Mouse (Mus musculus) testis, adult 2 months (tissue): ENCODE measurements around the gene Lrrc28.

ENCODE experiments used
- CTCF ChIP-seq: fragments of 200-500 bp; IDR thresholded peaks from 2 replicates; pipeline ENCODE4 v1.5.1; 2012; ENCODE audit warnings: low read depth, mild to moderate bottlenecking, inconsistent platforms, low read length, moderate library complexity; ENCODE audit not compliant: control insufficient read depth, insufficient read depth, insufficient replicate concordance
- POLR2A ChIP-seq: fragments of 200-500 bp; IDR thresholded peaks from 2 replicates; pipeline ENCODE4 v1.6.1; 2012; ENCODE audit warnings: low read depth, mild to moderate bottlenecking, inconsistent platforms, low read length, moderate library complexity; ENCODE audit not compliant: control insufficient read depth

- TF ChIP-seq CTCF (no peak), POLR2A (no peak)
Observed at GRCm38 (mm10) chr7:67619836-67620235, 25.2 kb downstream of the Lrrc28 start.
